Mouse (Mus musculus) neural tube, embryonic 12.5 days (tissue): Measurements from ENCODE around the gene Vsnl1. TPM values are rescaled to one million over a fixed set of nuclear protein-coding genes. Genes with fewer than 3 reads are reported as not detected.

Experiments
- ATAC-seq: fragments of 200-750 bp; cut with Nextera tagmentation; 2 replicates; pipeline ENCODE4 v1.8.0; 2017; ENCODE audit warnings: low read depth, mild to moderate bottlenecking, moderate TSS enrichment, moderate library complexity; ENCODE audit not compliant: low FRiP score
- H3K27ac ChIP-seq: fragments of 300-500 bp; sonication (generic); 2 replicates; pipeline ENCODE4 v1.5.1; 2016
- H3K27me3 ChIP-seq: fragments of 300-500 bp; sonication (generic); replicated peaks from 2 replicates; pipeline ENCODE4 v1.6.1; 2016; ENCODE audit warnings: mild to moderate bottlenecking
- H3K36me3 ChIP-seq: fragments of 300-500 bp; sonication (generic); 2 replicates; pipeline ENCODE4 v1.6.1; 2016; ENCODE audit warnings: mild to moderate bottlenecking
- H3K4me1 ChIP-seq: fragments of 300-500 bp; sonication (generic); 2 replicates; pipeline ENCODE4 v1.6.1; 2016
- H3K4me2 ChIP-seq: fragments of 300-500 bp; sonication (generic); replicated peaks from 2 replicates; pipeline ENCODE4 v1.6.1; 2016; ENCODE audit warnings: mild to moderate bottlenecking
- H3K4me3 ChIP-seq: fragments of 300-500 bp; sonication (generic); 2 replicates; pipeline ENCODE4 v1.5.1; 2016
- H3K9ac ChIP-seq: fragments of 300-500 bp; sonication (generic); 2 replicates; pipeline ENCODE4 v1.6.1; 2016; ENCODE audit warnings: mild to moderate bottlenecking
- H3K9me3 ChIP-seq: fragments of 300-500 bp; sonication (generic); 2 replicates; pipeline ENCODE4 v1.6.1; 2016; ENCODE audit warnings: mild to moderate bottlenecking
- WGBS: fragments of 180-500 bp; shearing (Covaris S2); methylation state at CpG from one replicate; pipeline ENCODE4 v1.1.7; 2016; 5-methylcytosine and 5-hydroxymethylcytosine counted together
- polyA plus RNA-seq: library from polyadenylated mRNA; unstranded; fragments of >200 nt; fragmentation: Nextera tagmentation; extraction: Ambion mirVana; gene quantifications from 2 replicates; pipeline ENCODE4 v1.2.1, GENCODE M21; 2016

The Vsnl1 gene
- polyA plus RNA-seq, 1 experiment from 2014 or later, result 6.2 TPM

GRCm38 (mm10) chr12:11433126-11433525 is 3.3 kb downstream of the Vsnl1 start:
- Histone ChIP-seq H3K27ac (no peak overlapping the region), H3K9me3 (no peaks in the 10 kb centered on the region), H3K4me3 (no peak overlapping the region), H3K4me1 (peaks cover 18% of the 10 kb centered on the region; the same call in 1 of the 2 replicates), H3K4me2 (no peak overlapping the region), H3K9ac (no peak overlapping the region), H3K36me3 (no peaks in the 10 kb centered on the region), H3K27me3 (peaks cover 5% of the 10 kb centered on the region; the same call in 1 of the 2 replicates)
- ATAC-seq, result no peak
- 95% methylated on average over 1 of the region's 1 CpGs for WGBS

GRCm38 (mm10) chr12:11427396-11427795 is 9.0 kb downstream of the Vsnl1 start:
- H3K9me3 ChIP-seq, result no peaks in the 10 kb centered on the region
- H3K4me2 ChIP-seq, result no peak overlapping the region
- no peak for ATAC-seq
- no peaks in the 10 kb centered on the region for H3K36me3 ChIP-seq
- no peaks in the 10 kb centered on the region for H3K4me1 ChIP-seq
- no peaks in the 10 kb centered on the region for H3K27me3 ChIP-seq
- no peak overlapping the region for H3K9ac ChIP-seq
- H3K27ac ChIP-seq, result no peak overlapping the region
- WGBS, result 79% methylated on average over 4 of the region's 4 CpGs
- no peak overlapping the region for H3K4me3 ChIP-seq

GRCm38 (mm10) chr12:11418112-11418511 is 18.3 kb downstream of the Vsnl1 start:
- Histone ChIP-seq H3K27ac (no peak overlapping the region), H3K4me3 (no peak overlapping the region), H3K4me2 (no peak overlapping the region), H3K4me1 (no peaks in the 10 kb centered on the region), H3K27me3 (no peaks in the 10 kb centered on the region), H3K36me3 (no peaks in the 10 kb centered on the region), H3K9me3 (no peaks in the 10 kb centered on the region), H3K9ac (no peak overlapping the region)
- 90% methylated on average over 6 of the region's 6 CpGs for WGBS
- no peak for ATAC-seq

GRCm38 (mm10) chr12:11407679-11408078 is 28.7 kb downstream of the Vsnl1 start:
- H3K4me3 ChIP-seq, result no peak overlapping the region
- H3K4me1 ChIP-seq, result no peaks in the 10 kb centered on the region
- 91% methylated on average over 4 of the region's 4 CpGs for WGBS

GRCm38 (mm10) chr12:11398791-11399190 is 37.6 kb downstream of the Vsnl1 start:
- Histone ChIP-seq H3K27ac (no peak overlapping the region), H3K4me2 (no peak overlapping the region), H3K4me3 (no peak overlapping the region), H3K9ac (no peak overlapping the region), H3K27me3 (no peaks in the 10 kb centered on the region), H3K9me3 (no peaks in the 10 kb centered on the region), H3K4me1 (no peaks in the 10 kb centered on the region), H3K36me3 (no peaks in the 10 kb centered on the region)
- no peak for ATAC-seq
- 93% methylated on average over 6 of the region's 6 CpGs for WGBS

More at GRCm38 (mm10) chr12:11407679-11408078, 28.7 kb downstream of the Vsnl1 start:
- Histone ChIP-seq H3K27ac (no peak overlapping the region), H3K27me3 (no peaks in the 10 kb centered on the region), H3K9me3 (no peaks in the 10 kb centered on the region), H3K4me2 (no peak overlapping the region), H3K36me3 (no peaks in the 10 kb centered on the region), H3K9ac (no peak overlapping the region)
- no peak for ATAC-seq

- Histone ChIP-seq H3K27me3 (no peaks in the 10 kb centered on the region), H3K4me1 (no peaks in the 10 kb centered on the region), H3K4me3 (no peak overlapping the region), H3K27ac (no peak overlapping the region), H3K36me3 (no peaks in the 10 kb centered on the region), H3K9me3 (no peaks in the 10 kb centered on the region), H3K4me2 (no peak overlapping the region), H3K9ac (no peak overlapping the region)
- ATAC-seq, result no peak
- 85% methylated on average over 5 of the region's 5 CpGs for whole genome bisulfite sequencing
Observed at GRCm38 (mm10) chr12:11397029-11397428, 39.4 kb downstream of the Vsnl1 start.

GRCm38 (mm10) chr12:11395470-11395869 is 40.9 kb downstream of the Vsnl1 start:
- H3K4me1 ChIP-seq, result no peaks in the 10 kb centered on the region
- H3K9me3 ChIP-seq, result no peaks in the 10 kb centered on the region
- H3K36me3 ChIP-seq, result no peaks in the 10 kb centered on the region
- 92% methylated on average over 2 of the region's 2 CpGs for WGBS
- H3K9ac ChIP-seq, result no peak overlapping the region
- H3K27ac ChIP-seq, result no peak overlapping the region
- ATAC-seq, result no peak
- no peak overlapping the region for H3K4me2 ChIP-seq
- H3K4me3 ChIP-seq, result no peak overlapping the region
- no peaks in the 10 kb centered on the region for H3K27me3 ChIP-seq

GRCm38 (mm10) chr12:11392525-11392924 is 43.9 kb downstream of the Vsnl1 start:
- no peaks in the 10 kb centered on the region for H3K36me3 ChIP-seq
- H3K9ac ChIP-seq, result no peak overlapping the region
- WGBS, result 58% methylated on average over 1 of the region's 1 CpGs
- no peaks in the 10 kb centered on the region for H3K4me1 ChIP-seq
- H3K4me2 ChIP-seq, result no peak overlapping the region
- no peaks in the 10 kb centered on the region for H3K9me3 ChIP-seq
- H3K27ac ChIP-seq, result no peak overlapping the region
- H3K27me3 ChIP-seq, result no peaks in the 10 kb centered on the region
- no peak for ATAC-seq
- no peak overlapping the region for H3K4me3 ChIP-seq

- no peak for ATAC-seq
- WGBS, result 65% methylated on average over 7 of the region's 7 CpGs
Observed at GRCm38 (mm10) chr12:11391244-11391949, 45.0 kb downstream of the Vsnl1 start.

GRCm38 (mm10) chr12:11389141-11389540 is 47.3 kb downstream of the Vsnl1 start:
- H3K36me3 ChIP-seq, result no peaks in the 10 kb centered on the region
- H3K9me3 ChIP-seq, result no peaks in the 10 kb centered on the region
- H3K27me3 ChIP-seq, result no peaks in the 10 kb centered on the region
- WGBS, result 86% methylated on average over 7 of the region's 7 CpGs
- no peak overlapping the region for H3K4me2 ChIP-seq
- H3K27ac ChIP-seq, result no peak overlapping the region
- no peaks in the 10 kb centered on the region for H3K4me1 ChIP-seq
- H3K9ac ChIP-seq, result no peak overlapping the region
- no peak overlapping the region for H3K4me3 ChIP-seq
- ATAC-seq, result no peak

More at GRCm38 (mm10) chr12:11391244-11391949, 45.0 kb downstream of the Vsnl1 start:
- no peak overlapping the region for H3K4me2 ChIP-seq
- H3K9ac ChIP-seq, result no peak overlapping the region
- H3K9me3 ChIP-seq, result no peaks in the 10 kb centered on the region
- H3K27me3 ChIP-seq, result no peaks in the 10 kb centered on the region
- no peak overlapping the region for H3K4me3 ChIP-seq
- H3K4me1 ChIP-seq, result no peaks in the 10 kb centered on the region
- H3K27ac ChIP-seq, result no peak overlapping the region
- H3K36me3 ChIP-seq, result no peaks in the 10 kb centered on the region

- 89% methylated on average over 1 of the region's 1 CpGs for WGBS
- no peaks in the 10 kb centered on the region for H3K27me3 ChIP-seq
- H3K36me3 ChIP-seq, result no peaks in the 10 kb centered on the region
- H3K4me3 ChIP-seq, result no peak overlapping the region
- no peak overlapping the region for H3K9ac ChIP-seq
- H3K4me1 ChIP-seq, result no peaks in the 10 kb centered on the region
- no peak overlapping the region for H3K27ac ChIP-seq
- ATAC-seq, result no peak
- H3K9me3 ChIP-seq, result no peaks in the 10 kb centered on the region
- H3K4me2 ChIP-seq, result no peak overlapping the region
Observed at GRCm38 (mm10) chr12:11384754-11385153, 51.7 kb downstream of the Vsnl1 start.

GRCm38 (mm10) chr12:11379396-11379795 is 57.0 kb downstream of the Vsnl1 start:
- no peak overlapping the region for H3K27ac ChIP-seq
- no peak overlapping the region for H3K9ac ChIP-seq
- no peak overlapping the region for H3K4me2 ChIP-seq
- no peaks in the 10 kb centered on the region for H3K4me1 ChIP-seq
- no peaks in the 10 kb centered on the region for H3K36me3 ChIP-seq
- no peak for ATAC-seq
- no peaks in the 10 kb centered on the region for H3K27me3 ChIP-seq
- no peaks in the 10 kb centered on the region for H3K9me3 ChIP-seq
- 82% methylated on average over 2 of the region's 2 CpGs for WGBS
- H3K4me3 ChIP-seq, result no peak overlapping the region

GRCm38 (mm10) chr12:11370056-11370455 is 66.4 kb downstream of the Vsnl1 start:
- no peak overlapping the region for H3K4me2 ChIP-seq
- no peaks in the 10 kb centered on the region for H3K9me3 ChIP-seq
- no peaks in the 10 kb centered on the region for H3K4me1 ChIP-seq
- 58% methylated on average over 4 of the region's 4 CpGs for WGBS
- H3K4me3 ChIP-seq, result no peak overlapping the region
- H3K27ac ChIP-seq, result no peak overlapping the region
- no peaks in the 10 kb centered on the region for H3K27me3 ChIP-seq
- ATAC-seq, result no peak
- H3K9ac ChIP-seq, result no peak overlapping the region
- no peaks in the 10 kb centered on the region for H3K36me3 ChIP-seq
